Mouse (Mus musculus): ENCODE measurements around the gene Ifitm2.

Ifitm2 gene

DNA sequence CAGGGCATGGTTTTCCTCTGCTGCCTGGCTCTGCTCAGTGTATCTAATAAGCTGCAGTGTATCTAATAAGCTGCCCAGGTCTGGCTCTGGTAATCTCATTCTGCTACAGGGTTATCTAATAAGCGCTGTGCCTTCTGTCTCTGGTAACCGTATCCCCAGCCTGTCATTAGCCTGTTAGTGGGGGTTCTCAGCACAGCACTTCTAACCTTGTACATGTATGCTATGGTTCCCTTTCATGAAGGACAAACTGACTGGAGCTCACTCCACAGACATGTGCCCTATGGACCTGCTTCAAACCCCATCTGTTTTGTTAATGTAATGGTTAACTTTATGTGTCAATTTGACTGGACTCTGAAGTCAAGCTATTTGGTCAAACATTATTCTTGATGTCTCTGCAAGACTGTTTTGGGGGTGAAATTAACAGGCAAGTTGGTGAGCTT, 50.1 kb downstream of the Ifitm2 start:
- DNase-seq (ENCODE audit: low read depth, low spot score) = no peak
